Mouse (Mus musculus) lung, postnatal 0 days (tissue): ENCODE results near the gene Nrxn1. TPM values are rescaled to one million over a fixed set of nuclear protein-coding genes. Genes with fewer than 3 reads are reported as not detected.

Experiments used
- ATAC-seq: fragments of 200-750 bp; cut with Nextera tagmentation; 2 replicates; pipeline ENCODE4 v1.8.0; 2017; ENCODE audit warnings: moderate library complexity
- DNase-seq: peaks from one replicate; pipeline ENCODE4 v3.0.0-alpha.2; 2016; ENCODE audit warnings: low spot score
- H3K27ac ChIP-seq: fragments of 300-500 bp; sonication (generic); 2 replicates; pipeline ENCODE4 v1.5.1; 2014; ENCODE audit warnings: antibody characterized with exemption, mild to moderate bottlenecking, low read length, mixed read lengths
- H3K27me3 ChIP-seq: fragments of 300-500 bp; sonication (generic); replicated peaks from 2 replicates; pipeline ENCODE4 v1.6.1; 2014; ENCODE audit warnings: low read length, mixed read lengths; ENCODE audit not compliant: insufficient read depth
- H3K36me3 ChIP-seq: fragments of 300-500 bp; sonication (generic); 2 replicates; pipeline ENCODE4 v1.6.1; 2014; ENCODE audit warnings: low read length, mixed read lengths; ENCODE audit not compliant: insufficient read depth
- H3K4me1 ChIP-seq: fragments of 300-500 bp; sonication (generic); 2 replicates; pipeline ENCODE4 v1.6.1; 2014; ENCODE audit warnings: antibody characterized with exemption, low read depth, low read length, mixed read lengths; ENCODE audit not compliant: insufficient read depth
- H3K4me2 ChIP-seq: fragments of 300-500 bp; sonication (generic); replicated peaks from 2 replicates; pipeline ENCODE4 v1.6.1; 2014; ENCODE audit warnings: low read depth, mild to moderate bottlenecking, low read length, moderate library complexity, mixed read lengths
- H3K4me3 ChIP-seq: fragments of 300-500 bp; sonication (generic); 2 replicates; pipeline ENCODE4 v1.5.1; 2014; ENCODE audit warnings: low read depth, low read length
- H3K9ac ChIP-seq: fragments of 300-500 bp; sonication (generic); replicated peaks from 2 replicates; pipeline ENCODE4 v1.6.1; 2014; ENCODE audit warnings: low read depth, mild to moderate bottlenecking
- H3K9me3 ChIP-seq: fragments of 300-500 bp; sonication (generic); 2 replicates; pipeline ENCODE4 v1.6.1; 2016; ENCODE audit warnings: low read length, mixed read lengths
- CTCF ChIP-seq: IDR thresholded peaks from 2 replicates; pipeline ENCODE4 v1.5.1; 2016; ENCODE audit warnings: antibody characterized with exemption, mild to moderate bottlenecking
- EP300 ChIP-seq: IDR thresholded peaks from 2 replicates; pipeline ENCODE4 v1.6.1; 2016; ENCODE audit warnings: antibody characterized with exemption, mild to moderate bottlenecking, control low read depth
- WGBS: fragments of 180-500 bp; shearing (Covaris S2); extraction: QIAGEN DNeasy Blood & Tissue Kit; methylation state at CpG from one replicate; pipeline ENCODE4 v1.1.7; 2014; 5-methylcytosine and 5-hydroxymethylcytosine counted together
- polyA plus RNA-seq: library from polyadenylated mRNA; unstranded; fragments of >200 nt; fragmentation: Nextera tagmentation; extraction: Ambion mirVana; gene quantifications from 2 replicates; pipeline ENCODE4 v1.2.1, GENCODE M21; 2015

The Nrxn1 gene
- polyA plus RNA-seq, 1 experiment from 2014 or later = 1.3 TPM

DNA sequence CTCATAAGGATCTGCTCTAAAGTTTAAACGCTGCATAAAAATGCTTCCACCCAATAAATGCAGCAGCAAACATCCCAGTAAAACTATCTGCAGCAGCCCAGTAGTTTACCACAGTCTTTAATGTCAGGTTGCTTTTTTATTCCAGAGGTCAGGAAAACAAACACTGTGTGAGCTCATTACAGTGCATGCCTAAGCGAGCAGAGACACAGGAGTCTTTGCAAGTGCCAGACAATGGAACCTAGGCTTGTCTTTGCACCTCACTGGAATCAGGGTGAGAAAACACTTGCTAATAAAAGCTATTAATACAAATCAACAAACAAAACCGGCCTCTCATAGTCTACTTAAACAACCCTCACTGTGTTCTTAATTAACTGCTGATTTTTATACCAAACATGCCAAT lies 365.7 kb downstream of the Nrxn1 start:
- Histone ChIP-seq H3K36me3 (no peaks in the 10 kb centered on the region), H3K4me2 (no peak overlapping the region), H3K9me3 (no peaks in the 10 kb centered on the region), H3K27me3 (no peaks in the 10 kb centered on the region), H3K9ac (no peak overlapping the region), H3K4me1 (no peaks in the 10 kb centered on the region), H3K4me3 (no peak overlapping the region), H3K27ac (no peak overlapping the region)
- ATAC-seq = no peak
- 30% methylated on average over 3 of the region's 3 CpGs for WGBS
- no peak for TF ChIP-seq CTCF
- TF ChIP-seq EP300 = no peak
- no peak for DNase-seq

DNA sequence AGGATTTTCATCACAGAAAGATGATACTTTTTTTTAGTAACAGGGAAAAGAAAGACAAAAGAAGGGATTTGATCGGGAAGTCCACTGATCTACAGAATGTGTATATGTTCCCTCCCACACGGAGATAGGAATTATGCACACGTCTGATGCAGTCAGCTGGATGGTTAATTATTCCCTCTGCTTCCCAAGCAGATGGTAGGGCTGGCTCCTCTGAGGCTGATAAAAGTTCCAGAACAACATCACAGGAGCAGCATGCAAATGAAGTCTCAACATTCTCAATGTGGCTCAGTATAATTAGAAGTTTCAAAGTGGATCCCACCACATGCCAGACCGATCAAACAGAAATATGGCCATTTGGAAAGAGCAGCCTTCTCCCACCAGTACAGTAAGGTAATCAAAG lies 388.1 kb downstream of the Nrxn1 start:
- Histone ChIP-seq H3K4me3 (no peak overlapping the region), H3K27me3 (no peaks in the 10 kb centered on the region), H3K36me3 (no peaks in the 10 kb centered on the region), H3K4me1 (no peaks in the 10 kb centered on the region), H3K4me2 (no peak overlapping the region), H3K9me3 (no peaks in the 10 kb centered on the region), H3K9ac (no peak overlapping the region), H3K27ac (no peak overlapping the region)
- DNase-seq (no peak), ATAC-seq (no peak)
- WGBS = 82% methylated on average over 4 of the region's 4 CpGs
- TF ChIP-seq EP300 = no peak
- no peak for TF ChIP-seq CTCF

DNA sequence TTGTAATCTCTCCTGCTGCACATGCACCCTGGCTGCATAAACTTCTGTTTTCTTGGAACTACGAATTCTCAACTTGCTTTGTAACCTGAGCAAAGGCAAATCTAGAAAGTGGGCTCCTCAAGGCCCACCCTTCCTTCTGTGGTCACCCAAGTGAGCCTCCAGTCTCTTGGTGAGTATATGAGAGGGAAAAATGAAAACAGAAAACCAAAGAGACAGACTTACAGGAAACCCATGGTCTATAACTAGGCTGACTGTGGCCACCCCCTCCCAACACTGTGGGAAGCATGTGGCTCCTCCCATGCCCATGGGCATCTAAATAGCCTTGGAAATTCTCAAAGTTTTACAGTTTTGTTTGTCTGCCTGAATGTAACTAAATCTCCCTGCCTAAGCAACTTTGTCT lies 390.2 kb downstream of the Nrxn1 start:
- Histone ChIP-seq H3K27ac (no peak overlapping the region), H3K36me3 (no peaks in the 10 kb centered on the region), H3K9ac (no peak overlapping the region), H3K4me2 (no peak overlapping the region), H3K4me1 (no peaks in the 10 kb centered on the region), H3K4me3 (no peak overlapping the region), H3K27me3 (no peaks in the 10 kb centered on the region), H3K9me3 (no peaks in the 10 kb centered on the region)
- no peak for TF ChIP-seq EP300
- TF ChIP-seq CTCF = no peak
- DNase-seq (no peak), ATAC-seq (no peak)
- 85% methylated on average over 1 of the region's 1 CpGs for WGBS

DNA sequence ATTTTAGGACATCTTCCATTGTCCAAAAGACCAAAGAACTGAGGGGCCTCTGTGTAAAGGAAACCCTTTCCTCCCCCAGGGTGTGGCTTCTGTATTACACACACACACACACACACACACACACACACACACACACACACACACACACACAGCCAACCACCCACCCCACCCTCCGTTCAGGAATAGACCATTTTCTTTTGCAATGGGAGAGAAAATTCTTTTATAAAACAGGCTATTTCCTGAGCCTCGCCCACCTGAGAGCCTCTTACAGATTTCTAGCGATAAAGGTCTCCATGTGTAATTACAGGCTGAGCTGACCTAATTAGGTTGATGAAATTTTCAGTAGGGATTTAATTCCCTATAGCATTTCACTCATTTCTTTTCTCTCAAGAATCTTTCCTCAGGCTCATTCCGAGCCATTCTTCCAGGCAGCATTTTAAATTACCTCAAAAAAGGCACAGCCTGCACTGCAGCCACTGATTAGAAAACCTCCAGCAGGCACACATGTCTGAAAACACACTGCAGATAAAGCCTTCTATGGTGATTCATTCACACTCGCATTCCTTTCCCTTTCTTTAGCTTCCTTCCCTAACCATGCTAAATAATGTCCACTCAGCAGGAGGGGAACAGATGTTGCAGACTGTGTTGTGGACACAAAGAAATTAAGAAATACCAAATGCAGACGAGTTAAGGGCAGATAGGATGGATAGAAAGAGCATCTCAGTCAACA lies 396.6 kb downstream of the Nrxn1 start:
- TF ChIP-seq EP300 (no peak), CTCF (no peak)
- no peak for DNase-seq
- Histone ChIP-seq H3K36me3 (no peaks in the 10 kb centered on the region), H3K9me3 (no peaks in the 10 kb centered on the region), H3K4me3 (no peak overlapping the region), H3K27me3 (no peaks in the 10 kb centered on the region), H3K27ac (no peak overlapping the region), H3K4me2 (no peak overlapping the region), H3K4me1 (no peaks in the 10 kb centered on the region), H3K9ac (no peak overlapping the region)
- WGBS = 45% methylated on average over 6 of the region's 6 CpGs
- ATAC-seq = no peak

DNA sequence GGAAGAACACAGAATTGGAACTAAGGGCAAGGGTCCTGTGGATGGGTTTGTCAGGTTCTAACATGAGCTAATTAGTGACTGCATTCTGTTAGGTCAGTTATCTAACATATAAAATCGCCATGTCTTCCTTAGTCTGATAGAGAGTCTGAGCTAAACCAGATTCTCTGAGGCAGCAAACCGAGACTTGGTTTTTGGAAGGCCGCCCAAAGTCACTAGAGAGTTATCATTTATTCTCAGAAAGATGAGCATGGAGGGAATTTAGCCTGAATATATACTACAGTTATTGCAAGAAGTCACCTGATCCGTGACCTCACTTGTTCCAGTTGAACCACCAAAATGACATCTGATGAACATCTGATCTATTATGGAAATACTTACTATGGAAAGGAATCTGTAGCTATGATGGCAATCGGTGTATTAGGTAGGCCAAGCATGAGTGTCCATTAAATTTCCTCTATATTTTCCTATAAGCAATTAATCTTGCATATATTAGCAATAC lies 397.7 kb downstream of the Nrxn1 start:
- Histone ChIP-seq H3K9ac (no peak overlapping the region), H3K27me3 (no peaks in the 10 kb centered on the region), H3K4me2 (no peak overlapping the region), H3K4me1 (no peaks in the 10 kb centered on the region), H3K9me3 (no peaks in the 10 kb centered on the region), H3K27ac (no peak overlapping the region), H3K4me3 (no peak overlapping the region), H3K36me3 (no peaks in the 10 kb centered on the region)
- ATAC-seq (no peak), DNase-seq (no peak)
- TF ChIP-seq CTCF (no peak), EP300 (no peak)
- WGBS = 83% methylated on average over 5 of the region's 5 CpGs

DNA sequence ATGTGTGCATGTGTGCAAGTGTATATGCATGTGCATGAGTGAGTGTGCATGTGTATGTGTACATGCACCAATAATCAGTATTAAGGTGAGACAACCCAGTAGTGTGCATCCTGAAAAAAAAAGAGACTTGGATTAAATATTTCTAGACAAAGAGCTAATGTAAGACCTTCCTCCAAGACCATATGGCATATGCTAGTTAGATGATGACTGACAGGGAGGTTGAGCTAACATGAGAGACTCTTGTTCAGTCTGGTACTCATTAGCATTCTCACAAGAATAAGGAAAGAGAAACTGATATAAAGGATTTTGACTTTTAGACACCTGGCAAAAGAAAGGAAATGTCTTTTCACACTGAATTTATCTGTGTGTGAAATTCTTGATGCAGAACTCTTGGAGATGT lies 408.7 kb downstream of the Nrxn1 start:
- H3K27ac ChIP-seq = no peak overlapping the region
- no peaks in the 10 kb centered on the region for H3K4me1 ChIP-seq
- H3K4me2 ChIP-seq = no peak overlapping the region
- no peaks in the 10 kb centered on the region for H3K9me3 ChIP-seq
- TF ChIP-seq CTCF (no peak), EP300 (no peak)
- H3K9ac ChIP-seq = no peak overlapping the region
- DNase-seq = no peak
- H3K27me3 ChIP-seq = no peaks in the 10 kb centered on the region
- H3K4me3 ChIP-seq = no peak overlapping the region
- no peaks in the 10 kb centered on the region for H3K36me3 ChIP-seq
- ATAC-seq = no peak

DNA sequence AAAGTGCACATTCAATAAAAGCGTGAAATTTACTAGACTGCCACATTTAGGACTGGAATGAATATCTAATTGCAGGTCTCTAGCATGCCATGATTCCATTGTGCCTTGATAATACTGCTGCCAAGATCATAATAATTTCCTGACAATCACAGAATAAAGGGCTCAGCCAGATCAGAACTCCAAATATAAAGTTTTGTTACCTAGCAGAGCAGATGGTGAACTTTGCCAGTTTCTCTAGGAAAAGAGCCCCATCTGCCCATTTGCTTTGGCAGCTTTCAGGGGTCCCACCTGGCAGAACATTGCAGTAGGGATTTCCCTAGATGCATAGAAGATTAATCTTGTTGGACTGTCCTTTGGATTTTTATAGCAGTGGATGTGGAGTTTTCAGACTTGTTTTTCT lies 411.9 kb downstream of the Nrxn1 start:
- Histone ChIP-seq H3K9ac (no peak overlapping the region), H3K27ac (no peak overlapping the region), H3K4me1 (no peaks in the 10 kb centered on the region), H3K36me3 (no peaks in the 10 kb centered on the region), H3K4me3 (no peak overlapping the region), H3K9me3 (no peaks in the 10 kb centered on the region), H3K4me2 (no peak overlapping the region), H3K27me3 (no peaks in the 10 kb centered on the region)
- DNase-seq (no peak), ATAC-seq (no peak)
- TF ChIP-seq EP300 = no peak
- no peak for TF ChIP-seq CTCF
- 71% methylated on average over 1 of the region's 1 CpGs for WGBS
